Mouse (Mus musculus): ENCODE data around the gene Yif1a.

The Yif1a gene

DNA sequence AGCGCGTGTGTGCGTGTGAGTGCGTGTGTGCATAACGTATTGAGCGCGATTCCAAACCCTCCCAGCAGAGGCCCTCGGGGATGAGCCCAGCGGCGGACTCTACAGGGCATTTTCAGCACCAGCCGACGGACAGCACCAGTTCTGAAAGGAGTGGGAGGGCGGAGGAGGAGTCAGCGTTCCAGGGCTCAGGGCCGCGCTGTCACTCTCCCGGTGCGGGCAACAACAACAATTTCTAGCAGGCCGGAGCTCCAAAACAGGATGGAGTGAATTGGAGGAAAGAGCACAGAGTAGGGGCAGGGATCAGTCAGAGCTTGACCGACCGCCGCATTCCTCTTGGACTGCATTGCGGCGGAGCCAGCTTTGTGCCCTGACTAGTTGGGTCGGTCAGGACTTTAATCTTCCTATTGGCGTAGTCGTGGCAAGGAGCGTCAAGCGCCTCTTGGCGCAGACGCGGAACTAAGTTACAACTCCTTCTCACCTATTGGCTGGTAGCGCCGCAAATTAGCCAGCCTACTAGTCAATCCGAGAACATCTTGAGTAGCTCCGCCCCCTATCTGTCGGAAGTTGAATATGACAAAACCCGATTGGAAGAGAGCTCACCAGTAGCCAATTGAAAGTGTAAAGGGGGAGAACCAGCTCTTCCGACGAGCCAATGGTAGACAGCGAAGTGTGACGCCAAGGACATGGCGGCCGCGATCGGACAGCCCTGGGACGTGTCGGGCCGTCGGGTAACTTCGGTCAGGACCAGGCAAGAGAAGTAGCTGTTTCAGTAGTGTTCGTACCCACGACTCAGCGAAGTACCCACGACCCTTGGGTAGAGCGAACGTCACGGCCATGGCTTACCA lies at the start of gene Yif1a:
TSS of gene Yif1a (plus strand) at position 655 of the 845 bp plus-strand sequence.
- ChIA-PET CTCF (interaction anchor here (0.6 to 2.4 kb wide), 51 partner anchors 8 to 919 kb away, joined by 3 to 27 read pairs (median 4); partner anchors contain the start of genes Rin1 (in 2 of the 4), Brms1 (in 1 of the 4), Klc2 (in 1 of the 4) and Rab1b (in 1 of the 4)), POLR2A (interaction anchor here (0.6 to 3.8 kb wide), 81 partner anchors 9 to 1073 kb away, joined by 3 to 27 read pairs (median 5); partner anchors contain the start of genes Rab1b (in 3 of the 4), Rin1 (in 3 of the 4), Cd248 (in 2 of the 4) and Cfl1 (in 2 of the 4))

DNA sequence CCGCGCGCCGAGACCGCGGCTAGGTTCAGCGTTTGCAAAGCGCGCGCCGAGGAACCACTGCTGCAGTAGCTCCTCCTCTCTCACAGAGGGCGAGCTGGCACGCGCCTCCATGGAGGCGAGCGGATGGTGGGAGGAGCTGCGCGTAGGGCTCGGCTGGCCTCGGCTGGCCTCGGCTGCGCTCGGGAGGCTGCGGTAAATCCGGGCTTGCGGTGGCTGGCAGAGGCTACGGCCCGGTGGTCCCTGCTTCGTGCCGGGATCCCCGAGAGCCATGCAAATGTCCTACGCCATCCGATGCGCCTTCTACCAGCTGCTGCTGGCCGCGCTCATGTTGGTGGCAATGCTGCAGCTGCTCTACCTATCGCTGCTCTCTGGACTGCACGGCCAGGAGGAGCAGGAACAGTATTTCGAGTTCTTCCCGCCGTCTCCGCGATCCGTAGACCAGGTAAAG lies 49.6 kb upstream of the Yif1a start, which contains the start of the genes B4gat1 and AC124502.3:
TSS of gene B4gat1 (plus strand) at position 118 of the 448 bp plus-strand sequence.
TSS of gene AC124502.3 (plus strand) at position 183 of the 448 bp plus-strand sequence.
- POLR2A ChIA-PET: interaction anchor here (0.6 to 8.3 kb wide), 49 partner anchors 9 to 940 kb away, joined by 3 to 96 read pairs (median 4); partner anchors contain the start of genes Rin1 (in 3 of the 4), Slc29a2 (in 2 of the 4), AI837181 (in 1 of the 4) and Cd248 (in 1 of the 4)
- CTCF ChIA-PET: interaction anchor here (0.5 to 4.6 kb wide), 28 partner anchors 8 to 756 kb away, joined by 3 to 77 read pairs (median 4); partner anchors contain the start of genes Rin1 (in 3 of the 4), Ankrd13d (in 1 of the 4), Cd248 (in 1 of the 4) and Slc29a2 (in 1 of the 4)

DNA sequence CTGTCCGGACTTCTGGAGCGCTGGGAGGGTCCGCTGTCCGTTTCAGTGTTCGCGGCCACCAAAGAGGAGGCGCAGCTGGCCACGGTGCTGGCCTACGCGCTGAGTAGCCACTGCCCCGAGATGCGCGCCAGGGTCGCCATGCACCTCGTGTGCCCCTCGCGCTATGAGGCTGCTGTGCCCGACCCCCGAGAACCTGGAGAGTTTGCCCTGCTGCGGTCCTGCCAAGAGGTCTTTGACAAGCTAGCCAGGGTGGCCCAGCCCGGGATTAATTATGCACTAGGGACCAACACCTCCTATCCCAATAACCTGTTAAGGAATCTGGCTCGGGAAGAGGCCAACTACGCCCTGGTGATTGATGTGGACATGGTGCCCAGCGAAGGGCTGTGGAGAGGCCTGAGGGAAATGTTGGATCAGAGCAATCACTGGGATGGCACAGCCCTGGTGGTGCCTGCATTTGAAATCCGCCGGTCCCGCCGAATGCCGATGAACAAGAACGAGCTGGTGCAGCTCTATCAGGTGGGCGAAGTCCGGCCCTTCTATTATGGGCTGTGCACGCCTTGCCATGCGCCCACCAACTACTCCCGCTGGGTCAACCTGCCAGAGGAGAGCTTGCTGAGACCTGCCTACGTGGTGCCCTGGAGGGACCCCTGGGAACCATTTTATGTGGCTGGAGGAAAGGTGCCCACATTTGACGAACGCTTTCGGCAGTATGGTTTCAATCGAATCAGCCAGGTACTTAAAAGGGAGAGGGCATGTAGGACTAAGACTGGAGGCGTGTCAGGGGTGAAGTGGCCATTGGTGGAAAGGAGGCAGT lies 48.8 kb upstream of the Yif1a start:
- CTCF ChIA-PET: interaction anchor here (0.7 to 4.6 kb wide), 18 partner anchors 10 to 112 kb away, joined by 3 to 77 read pairs (median 4); partner anchors contain the start of genes Rin1 (in 3 of the 4) and Slc29a2 (in 1 of the 4)
- POLR2A ChIA-PET: interaction anchor here (0.6 to 8.3 kb wide), 38 partner anchors 8 to 385 kb away, joined by 3 to 96 read pairs (median 4); partner anchors contain the start of genes Rin1 (in 3 of the 4), Slc29a2 (in 2 of the 4), AI837181 (in 1 of the 4) and Dpp3 (in 1 of the 4)

DNA sequence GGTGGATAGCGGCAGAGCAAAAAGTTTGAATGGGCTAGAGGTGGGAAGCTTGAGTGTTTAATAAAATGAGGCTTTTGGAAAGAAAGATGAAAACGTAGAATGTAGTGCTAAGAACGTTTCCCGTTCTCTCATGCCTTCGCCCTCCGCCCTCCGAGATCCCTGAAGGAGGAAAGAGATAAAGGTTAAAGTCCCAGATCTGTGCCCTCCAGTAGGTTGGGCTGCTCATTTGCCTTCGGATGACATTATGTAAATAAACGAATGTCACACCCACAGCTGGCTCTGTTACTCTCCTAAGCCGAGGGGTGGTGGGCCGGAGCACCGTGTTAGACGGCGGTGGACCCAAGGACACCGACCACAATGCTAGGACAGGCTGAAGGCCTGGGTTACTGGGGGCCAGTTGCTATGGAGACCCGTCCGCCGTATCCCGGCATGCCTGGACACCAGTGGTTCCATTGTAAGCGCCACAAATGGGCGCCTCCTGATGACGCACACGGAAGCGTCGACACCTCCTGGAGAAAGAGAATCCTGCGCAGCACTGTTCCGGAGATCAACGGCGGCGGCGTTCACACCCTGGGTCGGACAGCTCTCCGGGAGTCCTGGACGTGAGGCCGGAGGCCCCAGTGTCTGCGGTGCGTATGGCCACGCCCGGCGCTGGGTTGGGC lies 47.3 kb upstream of the Yif1a start, which contains the start of gene Brms1:
TSS of gene Brms1 (plus strand) at position 493 of the 662 bp plus-strand sequence.
- ChIA-PET POLR2A (interaction anchor here in 3 of 4 experiments (1.0 to 7.3 kb wide), 17 partner anchors 8 to 416 kb away, joined by 3 to 96 read pairs (median 4); partner anchors contain the start of genes Rin1 (in 2 of the 3), Slc29a2 (in 2 of the 3), Cd248 (in 1 of the 3) and Dpp3 (in 1 of the 3)), CTCF (interaction anchor here (0.5 to 4.6 kb wide), 10 partner anchors 9 to 989 kb away, joined by 3 to 77 read pairs (median 3); partner anchors contain the start of genes Rin1 (in 1 of the 4) and Yif1a (in 1 of the 4))

DNA sequence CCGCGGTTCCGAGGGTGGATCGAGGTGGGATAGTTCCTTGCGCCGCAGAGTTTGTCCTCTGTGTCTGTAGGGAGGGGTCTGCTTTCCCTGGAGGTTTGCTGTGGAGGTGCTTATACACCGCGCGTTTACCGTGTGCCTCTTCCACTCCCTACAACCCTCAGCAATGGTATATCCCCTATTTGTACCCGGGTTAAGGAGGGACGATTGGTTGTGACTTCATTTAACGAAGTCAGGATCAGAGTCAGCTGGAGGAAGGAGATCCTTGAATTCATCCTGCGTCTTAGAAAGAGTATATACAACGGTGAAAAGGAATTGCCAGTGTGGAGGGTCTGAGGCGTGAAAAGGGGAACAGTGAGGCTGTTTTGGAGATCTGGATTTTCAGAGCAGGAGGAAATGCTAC lies 46.8 kb upstream of the Yif1a start:
- ChIA-PET POLR2A (interaction anchor here in 3 of 4 experiments (1.0 to 7.3 kb wide), 14 partner anchors 9 to 416 kb away, joined by 3 to 96 read pairs (median 4); partner anchors contain the start of genes Rin1 (in 2 of the 3), Slc29a2 (in 2 of the 3), Cd248 (in 1 of the 3) and Rce1 (in 1 of the 3)), CTCF (interaction anchor here (0.6 to 4.6 kb wide), 8 partner anchors 10 to 724 kb away, joined by 3 to 77 read pairs (median 3); partner anchors contain the start of genes Rin1 (in 1 of the 4) and Yif1a (in 1 of the 4))

DNA sequence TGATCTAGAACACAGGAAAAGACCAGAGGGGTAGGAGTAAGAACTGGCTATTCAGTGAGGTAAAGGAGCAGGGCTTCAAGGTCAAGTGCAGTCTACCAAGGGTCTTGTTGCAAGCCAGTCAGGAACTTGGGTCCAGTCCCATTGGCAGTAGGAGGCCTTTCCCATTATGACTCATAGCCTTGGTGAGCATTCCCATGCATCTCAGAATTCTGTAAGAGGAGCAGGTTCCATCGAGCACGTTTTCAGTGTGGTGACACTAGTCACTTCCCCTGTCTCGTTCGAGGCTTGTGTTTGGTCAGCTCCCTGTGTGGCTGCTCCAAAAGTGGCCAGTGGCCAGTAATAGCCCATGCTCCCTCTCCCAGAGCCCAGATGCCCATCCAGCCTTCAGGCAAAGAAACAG lies 42.8 kb upstream of the Yif1a start:
- POLR2A ChIA-PET: interaction anchor here (0.6 to 2.2 kb wide), 12 partner anchors 8 to 306 kb away, joined by 3 to 8 read pairs (median 3); partner anchors contain the start of genes Slc29a2 (in 3 of the 4) and Cd248 (in 1 of the 4)

DNA sequence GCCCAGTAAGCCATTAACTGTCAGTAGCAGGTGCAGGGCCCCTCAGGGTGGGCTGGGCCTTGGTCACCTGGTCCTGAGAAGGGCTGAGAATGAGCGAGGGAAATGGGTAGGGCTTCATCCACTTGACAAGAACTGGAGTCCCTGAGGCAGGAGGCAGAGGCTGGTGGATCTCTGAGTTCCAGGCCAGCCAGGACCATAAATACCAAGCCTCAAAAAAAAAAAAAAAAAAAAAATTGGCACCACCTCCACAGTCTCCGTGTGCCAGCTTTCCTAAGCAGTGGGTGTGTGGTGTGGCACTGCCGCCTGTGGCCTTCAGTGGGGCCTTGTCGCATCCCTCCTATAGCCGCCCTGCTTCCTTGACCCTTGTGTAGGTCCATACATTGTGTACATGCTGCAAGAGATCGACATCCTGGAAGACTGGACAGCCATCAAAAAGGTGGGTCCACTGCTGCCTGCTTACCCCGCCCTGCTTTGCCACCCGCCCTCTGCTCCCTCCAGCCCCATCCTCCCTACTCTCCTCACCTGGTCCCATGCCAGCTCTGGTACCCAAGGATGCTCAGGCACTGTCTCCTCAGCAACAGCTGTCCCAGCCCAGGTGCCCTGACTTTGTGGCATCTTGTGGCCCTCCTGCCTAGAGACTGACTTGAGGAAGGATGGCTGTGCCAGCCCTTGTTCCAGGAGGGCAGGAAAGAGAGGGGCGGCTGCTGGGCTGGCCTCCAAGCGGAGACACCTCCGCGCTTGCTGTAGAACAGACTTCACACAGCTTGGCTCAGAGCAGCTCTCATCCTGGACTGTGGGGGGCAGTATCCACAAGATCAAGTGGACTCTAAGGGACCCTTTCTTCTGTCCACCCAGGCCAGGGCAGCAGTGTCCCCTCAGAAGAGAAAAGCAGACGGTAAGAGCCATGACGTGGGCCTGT lies 39.9 kb upstream of the Yif1a start:
- CTCF ChIA-PET: interaction anchor here in 3 of 4 experiments (0.5 to 11.3 kb wide), 9 partner anchors 8 to 103 kb away, joined by 3 to 201 read pairs (median 6); partner anchors contain the start of genes AC124502.3 (in 1 of the 3), B4gat1 (in 1 of the 3), Brms1 (in 1 of the 3) and Cd248 (in 1 of the 3)

More for the DNA sequence above, 42.8 kb upstream of the Yif1a start:
- CTCF ChIA-PET: interaction anchor here in 1 of 4 experiments (0.7 to 1.2 kb wide), 3 partner anchors 9 to 43 kb away, joined by 3 read pairs; partner anchors contain the start of gene Yif1a

DNA sequence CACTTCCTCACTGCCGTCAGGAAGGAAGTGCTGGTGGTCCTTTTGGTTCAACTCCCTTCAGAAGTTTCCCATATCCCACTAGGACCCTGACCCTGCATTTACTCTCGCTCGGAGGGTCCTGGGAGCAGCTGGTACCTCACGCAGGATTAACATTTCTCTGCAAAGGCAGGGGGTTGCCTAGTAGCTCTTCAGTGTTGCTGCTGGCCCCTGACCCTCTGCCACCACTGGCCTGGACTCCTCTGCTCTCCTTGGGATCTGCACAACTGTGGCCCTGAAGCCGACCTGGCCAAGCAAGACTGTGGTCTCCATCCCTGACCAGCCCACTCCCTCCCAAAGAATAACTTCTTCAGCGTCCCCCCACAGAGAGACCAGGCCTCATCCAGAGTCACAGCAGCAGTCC lies 39.0 kb upstream of the Yif1a start:
- ChIA-PET POLR2A (interaction anchor here in 3 of 4 experiments (0.6 to 9.3 kb wide), 14 partner anchors 8 to 59 kb away, joined by 3 to 96 read pairs (median 5); partner anchors contain the start of genes AC124502.3 (in 3 of the 3), B4gat1 (in 3 of the 3), Brms1 (in 1 of the 3) and Slc29a2 (in 1 of the 3)), CTCF (interaction anchor here in 3 of 4 experiments (0.6 to 11.3 kb wide), 18 partner anchors 8 to 102 kb away, joined by 3 to 201 read pairs (median 7); partner anchors contain the start of genes Brms1 (in 2 of the 3), AC124502.3 (in 1 of the 3), B4gat1 (in 1 of the 3) and Cd248 (in 1 of the 3))

More for the DNA sequence above, 39.9 kb upstream of the Yif1a start:
- POLR2A ChIA-PET: interaction anchor here in 3 of 4 experiments (0.5 to 9.3 kb wide), 10 partner anchors 7 to 260 kb away, joined by 3 to 96 read pairs (median 4); partner anchors contain the start of genes AC124502.3 (in 3 of the 3), B4gat1 (in 3 of the 3), Slc29a2 (in 2 of the 3) and Brms1 (in 1 of the 3)

DNA sequence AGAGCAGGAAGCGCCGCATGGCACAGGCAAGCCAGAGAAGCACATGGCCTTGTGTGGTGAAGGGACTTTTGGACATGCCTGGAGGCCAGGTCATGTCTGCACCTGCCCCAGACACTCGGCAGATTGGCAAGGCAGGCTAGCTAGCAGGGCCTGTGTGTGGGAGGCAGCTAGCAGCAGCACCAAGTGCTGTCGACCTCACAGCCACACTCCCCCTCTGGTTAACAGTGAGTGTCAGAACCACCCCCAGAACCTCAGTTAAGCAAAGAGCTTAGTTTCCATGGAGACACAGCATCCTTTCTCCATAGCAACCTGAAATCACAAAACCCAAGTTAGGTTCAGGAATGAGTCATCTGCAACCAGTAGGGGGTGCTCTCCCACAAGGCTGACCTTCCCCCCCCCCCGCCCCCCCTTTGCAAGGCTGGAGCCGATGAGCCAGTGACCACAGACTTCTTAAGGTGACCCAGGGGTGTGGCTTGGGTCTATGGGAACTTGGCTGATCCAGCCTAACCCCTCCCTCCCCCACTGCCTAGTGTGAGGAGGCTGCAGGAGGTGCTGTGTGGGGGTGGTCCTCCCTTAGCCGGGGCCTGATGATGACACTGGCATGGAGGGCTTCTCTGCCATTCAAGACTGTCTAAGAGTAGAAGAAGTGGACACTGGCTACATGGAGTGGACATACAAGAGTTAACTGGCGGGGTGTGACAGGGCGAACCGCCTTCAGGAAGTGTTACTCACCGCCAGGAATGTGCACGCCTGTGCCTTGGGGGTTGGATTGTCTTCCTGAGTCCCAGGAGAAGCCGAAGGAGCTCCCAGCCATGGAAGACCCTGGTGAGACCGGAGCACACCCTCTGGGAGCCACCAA lies 38.1 kb upstream of the Yif1a start, which contains the start of gene Rin1:
TSS of gene Rin1 (plus strand) at position 435 of the 859 bp plus-strand sequence.
- POLR2A ChIA-PET: interaction anchor here in 3 of 4 experiments (0.6 to 13.6 kb wide), 41 partner anchors 9 to 767 kb away, joined by 3 to 197 read pairs (median 5); partner anchors contain the start of genes AC124502.3 (in 3 of the 3), B4gat1 (in 3 of the 3), Yif1a (in 3 of the 3) and Brms1 (in 2 of the 3)
- CTCF ChIA-PET: interaction anchor here (0.5 to 11.3 kb wide), 64 partner anchors 9 to 1008 kb away, joined by 3 to 201 read pairs (median 4); partner anchors contain the start of genes AC124502.3 (in 4 of the 4), B4gat1 (in 3 of the 4), Brms1 (in 2 of the 4) and Cd248 (in 2 of the 4)

DNA sequence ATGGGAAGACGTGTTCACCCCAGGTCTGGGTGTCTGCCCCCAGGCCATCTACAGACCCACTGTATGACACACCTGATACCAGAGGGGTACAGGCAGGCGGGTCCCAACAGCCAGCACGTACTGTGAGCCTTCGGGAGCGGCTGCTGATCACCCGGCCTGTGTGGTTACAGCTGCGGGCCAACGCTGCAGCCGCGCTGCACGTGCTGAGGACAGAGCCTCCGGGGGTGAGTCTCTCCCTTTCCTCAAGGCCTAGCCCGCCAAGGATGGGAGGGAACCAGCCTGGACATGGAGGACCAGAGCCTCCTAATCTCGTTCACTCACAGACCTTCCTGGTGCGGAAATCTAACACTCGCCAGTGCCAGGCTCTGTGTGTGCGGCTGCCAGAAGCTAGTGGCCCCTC lies 37.3 kb upstream of the Yif1a start:
- POLR2A ChIA-PET: interaction anchor here in 3 of 4 experiments (0.7 to 13.6 kb wide), 37 partner anchors 8 to 257 kb away, joined by 3 to 197 read pairs (median 5); partner anchors contain the start of genes AC124502.3 (in 3 of the 3), B4gat1 (in 3 of the 3), Brms1 (in 2 of the 3) and Cd248 (in 2 of the 3)
- CTCF ChIA-PET: interaction anchor here (0.5 to 11.3 kb wide), 34 partner anchors 8 to 913 kb away, joined by 3 to 201 read pairs (median 6); partner anchors contain the start of genes AC124502.3 (in 4 of the 4), B4gat1 (in 3 of the 4), Cd248 (in 3 of the 4) and Klc2 (in 2 of the 4)

DNA sequence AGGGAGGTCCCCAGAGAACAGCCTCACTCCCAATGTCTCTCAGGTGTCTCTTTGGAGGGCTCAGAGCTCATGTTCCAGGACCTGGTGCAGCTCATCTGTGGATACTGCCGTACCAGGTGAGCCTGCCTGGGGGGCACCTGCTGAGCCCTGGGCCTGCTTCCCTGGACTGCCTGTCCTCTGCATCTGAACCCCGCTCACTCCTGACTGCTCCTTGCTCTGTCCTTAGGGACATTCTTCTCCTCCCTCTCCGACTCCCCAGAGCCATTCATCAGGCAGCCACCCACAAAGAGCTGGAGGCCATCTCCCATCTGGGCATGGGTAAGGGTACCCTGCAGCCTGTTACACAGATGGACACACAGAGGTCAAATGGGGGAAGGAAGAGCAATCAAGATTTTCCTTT lies 36.8 kb upstream of the Yif1a start:
- ChIA-PET POLR2A (interaction anchor here in 3 of 4 experiments (0.6 to 13.6 kb wide), 36 partner anchors 8 to 258 kb away, joined by 3 to 197 read pairs (median 4); partner anchors contain the start of genes AC124502.3 (in 3 of the 3), B4gat1 (in 3 of the 3), Cd248 (in 3 of the 3) and Brms1 (in 2 of the 3)), CTCF (interaction anchor here (0.5 to 11.3 kb wide), 34 partner anchors 9 to 1428 kb away, joined by 3 to 201 read pairs (median 4); partner anchors contain the start of genes AC124502.3 (in 3 of the 4), B4gat1 (in 3 of the 4), Cd248 (in 3 of the 4) and Klc2 (in 2 of the 4))

DNA sequence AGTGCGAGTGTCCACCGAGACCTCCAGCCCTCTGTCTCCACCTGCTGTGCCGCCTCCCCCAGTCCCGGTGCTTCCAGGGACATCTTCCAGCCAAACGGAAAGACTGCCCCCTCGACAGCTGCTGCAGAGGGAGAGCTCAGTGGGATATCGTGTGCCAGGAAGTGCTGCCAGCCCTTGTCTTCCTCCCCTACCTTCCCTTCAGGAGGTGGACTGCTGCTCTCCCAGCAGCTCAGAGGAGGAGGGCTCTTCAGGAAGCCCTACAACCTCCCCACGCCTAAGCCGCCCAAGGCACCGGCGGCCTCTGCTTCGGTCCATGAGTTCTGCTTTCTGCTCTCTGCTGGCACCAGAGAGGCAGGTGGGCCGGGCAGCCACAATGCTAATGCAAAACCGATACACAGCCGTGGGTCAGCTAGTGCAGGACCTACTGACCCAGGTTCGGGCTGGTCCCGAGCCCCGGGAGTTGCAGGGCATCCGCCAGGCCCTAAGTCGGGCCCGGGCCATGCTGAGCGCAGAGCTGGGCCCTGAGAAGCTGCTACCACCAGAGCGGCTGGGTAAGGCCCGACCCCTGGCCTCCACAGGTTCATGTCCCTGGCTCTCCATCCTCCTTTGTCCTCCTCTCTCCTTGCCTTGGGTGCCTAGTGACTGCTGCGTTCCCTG lies 36.0 kb upstream of the Yif1a start:
- POLR2A ChIA-PET: interaction anchor here (0.6 to 13.6 kb wide), 30 partner anchors 8 to 243 kb away, joined by 3 to 197 read pairs (median 4); partner anchors contain the start of genes Cd248 (in 4 of the 4), AC124502.3 (in 2 of the 4), B4gat1 (in 2 of the 4) and Slc29a2 (in 2 of the 4)
- CTCF ChIA-PET: interaction anchor here (0.5 to 11.3 kb wide), 27 partner anchors 9 to 1429 kb away, joined by 3 to 201 read pairs (median 8); partner anchors contain the start of genes AC124502.3 (in 2 of the 4), B4gat1 (in 2 of the 4), Cd248 (in 2 of the 4) and Brms1 (in 1 of the 4)

All from embryonic stem cell, embryonic (primary cell).